Mouse (Mus musculus): ENCODE measurements at regions not wholly inside any gene's neighbourhood (a gene's known extent, or its start where the extent isn't known, plus 50 kb on each side); places are given as distances from the start of the nearest gene placed in this dataset.

DNA sequence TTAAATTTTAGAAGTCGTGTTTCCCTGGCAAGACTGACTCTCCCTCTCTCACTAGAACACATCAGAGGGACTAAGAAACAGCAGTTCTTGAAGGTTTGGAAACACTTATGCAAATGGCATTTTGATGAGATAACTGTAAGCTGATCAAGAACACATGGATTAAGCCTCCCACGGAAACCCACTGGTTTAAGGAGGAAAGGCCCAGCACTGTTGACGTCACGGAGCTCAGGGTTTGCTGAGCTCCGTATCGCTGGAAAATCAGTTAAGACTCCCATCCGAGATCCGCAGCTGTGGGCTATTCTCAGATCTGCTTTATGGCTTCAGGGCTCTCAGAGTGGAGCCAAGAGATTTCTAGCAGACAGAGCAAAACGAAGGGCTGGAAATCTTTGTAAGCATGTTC, 218.6 kb downstream of the Lyplal1 start:
- H3K9ac ChIP-seq (ENCODE audit: low read depth, low read length), result no peak overlapping the region
- H3K9me3 ChIP-seq (ENCODE audit: control insufficient read depth, low read length), result 0 out of 2 replicates have a peak, but pooled peaks cover 3% of the 10 kb centered on the region
- no peak overlapping the region for H3K4me2 ChIP-seq (replicated peaks; ENCODE audit: low read depth, low read length)
- ATAC-seq (ENCODE audit: low FRiP score, low TSS enrichment), result no peak
- no peak overlapping the region for H3K27ac ChIP-seq (ENCODE audit: low read depth, low read length)
- no peaks in the 10 kb centered on the region for H3K36me3 ChIP-seq (ENCODE audit: control insufficient read depth, insufficient read depth, low read length)
- WGBS, result 56% methylated on average over 9 of the region's 9 CpGs
- no peak overlapping the region for H3K4me3 ChIP-seq (ENCODE audit: low read length)
- no peaks in the 10 kb centered on the region for H3K4me1 ChIP-seq (ENCODE audit: control insufficient read depth, insufficient read depth, low read length)
- no peaks in the 10 kb centered on the region for H3K27me3 ChIP-seq (ENCODE audit: control insufficient read depth, insufficient read depth, low read length)

DNA sequence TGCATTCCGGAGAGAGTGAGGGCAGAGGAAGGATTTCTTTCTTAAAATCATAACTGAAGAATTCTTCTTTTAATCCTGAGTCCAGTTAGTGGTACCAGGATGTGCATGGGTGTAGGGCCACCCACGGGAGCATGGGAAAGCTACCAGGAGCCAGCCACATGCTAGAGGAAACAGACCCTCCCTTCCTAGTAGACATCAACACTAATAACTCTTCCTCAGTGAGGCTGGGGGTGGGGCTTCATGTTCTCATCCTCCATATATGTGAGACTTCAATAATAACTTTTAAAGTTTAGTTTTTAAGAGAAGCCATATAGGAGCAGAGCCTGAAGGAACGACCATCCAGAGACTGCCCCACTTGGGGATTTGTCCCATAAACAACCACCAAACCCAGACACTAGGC, 216.8 kb downstream of the Lyplal1 start:
- ATAC-seq (ENCODE audit: low FRiP score, low TSS enrichment), result no peak
- 78% methylated on average over 3 of the region's 3 CpGs for WGBS
- H3K4me1 ChIP-seq (ENCODE audit: control insufficient read depth, insufficient read depth, low read length), result no peaks in the 10 kb centered on the region
- H3K4me3 ChIP-seq (ENCODE audit: low read length), result no peak overlapping the region
- H3K36me3 ChIP-seq (ENCODE audit: control insufficient read depth, insufficient read depth, low read length), result no peaks in the 10 kb centered on the region
- no peak overlapping the region for H3K4me2 ChIP-seq (replicated peaks; ENCODE audit: low read depth, low read length)
- no peak overlapping the region for H3K9ac ChIP-seq (ENCODE audit: low read depth, low read length)
- H3K27ac ChIP-seq (ENCODE audit: low read depth, low read length), result no peak overlapping the region
- no peaks in the 10 kb centered on the region for H3K27me3 ChIP-seq (ENCODE audit: control insufficient read depth, insufficient read depth, low read length)
- 0 out of 2 replicates have a peak, but pooled peaks cover 3% of the 10 kb centered on the region for H3K9me3 ChIP-seq (ENCODE audit: control insufficient read depth, low read length)

DNA sequence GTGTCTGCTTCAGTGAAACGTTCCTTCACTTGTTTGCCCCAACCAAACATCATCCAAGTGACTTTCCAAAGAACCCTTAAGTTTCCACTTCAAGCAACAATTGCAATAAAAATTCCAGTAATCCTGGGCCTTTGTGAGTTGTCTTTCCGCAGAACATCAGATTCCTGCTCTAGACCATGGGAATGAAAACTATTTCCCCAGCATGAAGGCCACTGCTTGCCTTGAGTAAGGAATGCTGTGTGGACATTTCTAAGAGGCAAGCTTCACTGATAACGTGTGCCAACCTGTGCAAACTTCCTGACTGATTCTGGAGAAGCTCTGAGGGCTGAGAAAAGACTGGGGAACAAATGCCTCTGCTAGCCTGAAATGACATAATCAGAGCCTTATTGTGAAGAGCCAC, 214.7 kb downstream of the Lyplal1 start:
- Histone ChIP-seq H3K27me3 (ENCODE audit: control insufficient read depth, insufficient read depth, low read length) (no peaks in the 10 kb centered on the region), H3K9me3 (ENCODE audit: control insufficient read depth, low read length) (0 out of 2 replicates have a peak, but pooled peaks cover 3% of the 10 kb centered on the region), H3K36me3 (ENCODE audit: control insufficient read depth, insufficient read depth, low read length) (no peaks in the 10 kb centered on the region), H3K27ac (ENCODE audit: low read depth, low read length) (no peak overlapping the region), H3K4me2 (replicated peaks; ENCODE audit: low read depth, low read length) (no peak overlapping the region), H3K9ac (ENCODE audit: low read depth, low read length) (no peak overlapping the region), H3K4me3 (ENCODE audit: low read length) (no peak overlapping the region), H3K4me1 (ENCODE audit: control insufficient read depth, insufficient read depth, low read length) (no peaks in the 10 kb centered on the region)
- ATAC-seq (ENCODE audit: low FRiP score, low TSS enrichment), result no peak
- WGBS, result 91% methylated on average over 3 of the region's 3 CpGs

DNA sequence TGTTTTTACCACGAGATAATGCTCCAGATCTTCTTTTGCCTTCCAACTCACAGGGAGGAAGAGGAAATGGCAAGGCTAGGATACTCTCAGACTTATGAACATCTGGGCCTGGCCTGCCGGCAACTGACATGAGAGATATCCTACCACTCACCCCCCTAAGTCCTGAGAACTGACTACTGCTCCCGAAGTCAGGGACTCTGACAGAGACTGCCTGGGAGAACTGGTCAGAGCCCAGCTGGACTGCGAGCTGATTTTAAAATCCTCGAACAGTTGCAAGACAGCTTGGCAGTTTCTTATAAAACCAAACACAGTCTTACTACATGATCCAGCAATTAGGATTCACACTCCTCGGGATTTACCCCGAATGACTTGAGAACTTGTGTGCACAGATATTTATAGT, 211.4 kb downstream of the Lyplal1 start:
- no peaks in the 10 kb centered on the region for H3K36me3 ChIP-seq (ENCODE audit: control insufficient read depth, insufficient read depth, low read length)
- H3K4me1 ChIP-seq (ENCODE audit: control insufficient read depth, insufficient read depth, low read length), result no peaks in the 10 kb centered on the region
- no peak overlapping the region for H3K4me3 ChIP-seq (ENCODE audit: low read length)
- H3K27ac ChIP-seq (ENCODE audit: low read depth, low read length), result no peak overlapping the region
- H3K9me3 ChIP-seq (ENCODE audit: control insufficient read depth, low read length), result 0 out of 2 replicates have a peak, but pooled peaks cover 3% of the 10 kb centered on the region
- H3K4me2 ChIP-seq (replicated peaks; ENCODE audit: low read depth, low read length), result no peak overlapping the region
- H3K27me3 ChIP-seq (ENCODE audit: control insufficient read depth, insufficient read depth, low read length), result no peaks in the 10 kb centered on the region
- no peak for ATAC-seq (ENCODE audit: low FRiP score, low TSS enrichment)
- no peak overlapping the region for H3K9ac ChIP-seq (ENCODE audit: low read depth, low read length)
- 80% methylated on average over 7 of the region's 7 CpGs for WGBS

DNA sequence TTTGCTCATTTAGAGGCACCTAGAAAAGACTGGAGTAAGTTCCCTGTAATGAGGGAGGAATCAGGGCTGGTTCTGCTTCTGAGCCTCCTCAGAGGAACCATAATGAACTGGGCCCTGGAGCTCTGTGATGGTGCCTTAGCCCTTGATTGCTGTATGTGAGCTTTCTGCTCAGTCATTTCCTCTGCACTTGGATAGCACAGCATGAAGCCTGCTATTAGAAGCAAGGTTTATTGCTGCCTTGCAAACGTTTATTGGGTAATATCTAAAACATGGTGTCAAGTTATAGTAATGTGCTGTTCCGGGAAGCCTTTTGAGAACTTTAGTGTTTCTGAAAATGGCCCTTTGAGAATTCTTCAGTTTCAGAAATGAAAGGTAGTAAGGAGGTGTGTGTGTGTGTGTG, 201.5 kb downstream of the Lyplal1 start:
- no peaks in the 10 kb centered on the region for H3K36me3 ChIP-seq (ENCODE audit: control insufficient read depth, insufficient read depth, low read length)
- ATAC-seq (ENCODE audit: low FRiP score, low TSS enrichment), result no peak
- H3K9me3 ChIP-seq (ENCODE audit: control insufficient read depth, low read length), result no peaks in the 10 kb centered on the region
- no peak overlapping the region for H3K4me2 ChIP-seq (replicated peaks; ENCODE audit: low read depth, low read length)
- no peak overlapping the region for H3K4me3 ChIP-seq (ENCODE audit: low read length)
- no peak overlapping the region for H3K27ac ChIP-seq (ENCODE audit: low read depth, low read length)
- 33% methylated on average over 2 of the region's 2 CpGs for WGBS
- no peak overlapping the region for H3K9ac ChIP-seq (ENCODE audit: low read depth, low read length)
- H3K4me1 ChIP-seq (ENCODE audit: control insufficient read depth, insufficient read depth, low read length), result no peaks in the 10 kb centered on the region
- no peaks in the 10 kb centered on the region for H3K27me3 ChIP-seq (ENCODE audit: control insufficient read depth, insufficient read depth, low read length)

DNA sequence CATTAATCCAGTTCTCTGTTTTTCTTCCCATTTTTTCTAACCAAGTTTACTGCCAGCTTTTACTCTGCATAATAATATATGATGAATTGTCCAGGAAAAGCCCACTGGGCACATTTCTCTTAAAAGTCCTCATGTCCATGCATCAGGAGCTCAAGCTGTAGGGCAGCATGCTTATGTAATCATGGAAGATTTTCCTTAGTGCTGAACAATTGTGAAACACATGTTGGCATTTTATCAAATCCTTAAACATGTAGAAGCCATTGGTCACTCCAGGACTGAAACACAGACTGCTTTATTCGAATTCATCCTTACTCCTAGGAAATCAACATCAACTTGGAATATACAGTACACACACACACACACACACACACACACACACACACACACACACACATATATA, 198.4 kb downstream of the Lyplal1 start:
- Histone ChIP-seq H3K4me3 (ENCODE audit: low read length) (no peak overlapping the region), H3K9me3 (ENCODE audit: control insufficient read depth, low read length) (no peaks in the 10 kb centered on the region), H3K27me3 (ENCODE audit: control insufficient read depth, insufficient read depth, low read length) (no peaks in the 10 kb centered on the region), H3K4me2 (replicated peaks; ENCODE audit: low read depth, low read length) (no peak overlapping the region), H3K9ac (ENCODE audit: low read depth, low read length) (no peak overlapping the region), H3K27ac (ENCODE audit: low read depth, low read length) (no peak overlapping the region), H3K4me1 (ENCODE audit: control insufficient read depth, insufficient read depth, low read length) (no peaks in the 10 kb centered on the region), H3K36me3 (ENCODE audit: control insufficient read depth, insufficient read depth, low read length) (no peaks in the 10 kb centered on the region)
- ATAC-seq (ENCODE audit: low FRiP score, low TSS enrichment), result no peak
- 83% methylated on average over 1 of the region's 1 CpGs for WGBS

DNA sequence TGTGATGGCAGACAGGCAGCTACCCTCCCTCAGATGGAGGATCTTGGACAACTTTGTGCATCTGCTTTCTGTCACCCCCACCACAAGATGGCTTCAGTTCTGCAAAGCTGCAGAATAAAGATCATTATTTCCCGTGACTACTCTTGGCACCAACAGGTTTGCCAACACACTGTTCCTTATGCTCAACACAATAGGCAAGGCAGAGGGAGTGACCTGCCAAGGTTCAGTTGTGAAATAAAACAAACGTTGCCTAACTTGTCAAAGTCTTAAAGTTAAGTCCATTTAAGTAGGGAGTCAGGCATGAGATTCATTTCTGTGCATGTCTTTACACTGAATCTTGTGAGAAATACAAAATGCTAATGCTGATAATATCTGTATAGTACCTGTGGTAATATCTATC, 193.4 kb downstream of the Lyplal1 start:
- Histone ChIP-seq H3K36me3 (ENCODE audit: control insufficient read depth, insufficient read depth, low read length) (no peaks in the 10 kb centered on the region), H3K27me3 (ENCODE audit: control insufficient read depth, insufficient read depth, low read length) (no peaks in the 10 kb centered on the region), H3K4me1 (ENCODE audit: control insufficient read depth, insufficient read depth, low read length) (no peaks in the 10 kb centered on the region), H3K9ac (ENCODE audit: low read depth, low read length) (no peak overlapping the region), H3K9me3 (ENCODE audit: control insufficient read depth, low read length) (peaks cover 3% of the 10 kb centered on the region; the same call in 1 of the 2 replicates), H3K27ac (ENCODE audit: low read depth, low read length) (no peak overlapping the region), H3K4me2 (replicated peaks; ENCODE audit: low read depth, low read length) (no peak overlapping the region), H3K4me3 (ENCODE audit: low read length) (no peak overlapping the region)
- ATAC-seq (ENCODE audit: low FRiP score, low TSS enrichment), result no peak
- 86% methylated on average over 2 of the region's 2 CpGs for WGBS

DNA sequence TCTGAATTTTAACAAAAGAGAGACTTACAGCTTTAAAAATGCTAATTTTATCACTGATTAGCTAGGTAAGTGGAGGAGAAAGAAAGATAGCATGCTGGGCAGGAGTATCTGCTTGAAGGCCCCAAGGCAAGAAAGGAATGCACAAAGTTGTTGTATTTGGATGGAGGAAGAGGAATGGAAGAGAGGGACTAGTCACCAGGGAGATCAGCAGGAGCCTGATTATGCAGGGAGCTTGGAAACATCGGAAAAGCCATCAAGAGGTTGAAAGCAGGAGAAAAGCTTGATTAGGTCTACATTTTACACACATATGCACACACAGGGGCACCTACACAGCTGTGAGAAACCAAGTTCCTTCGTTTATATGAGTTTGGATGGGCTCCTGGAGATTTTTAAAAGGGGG, 188.1 kb downstream of the Lyplal1 start:
- no peak for ATAC-seq (ENCODE audit: low FRiP score, low TSS enrichment)
- Histone ChIP-seq H3K36me3 (ENCODE audit: control insufficient read depth, insufficient read depth, low read length) (no peaks in the 10 kb centered on the region), H3K27ac (ENCODE audit: low read depth, low read length) (no peak overlapping the region), H3K9ac (ENCODE audit: low read depth, low read length) (no peak overlapping the region), H3K27me3 (ENCODE audit: control insufficient read depth, insufficient read depth, low read length) (no peaks in the 10 kb centered on the region), H3K9me3 (ENCODE audit: control insufficient read depth, low read length) (peaks cover 3% of the 10 kb centered on the region; the same call in 1 of the 2 replicates), H3K4me1 (ENCODE audit: control insufficient read depth, insufficient read depth, low read length) (no peaks in the 10 kb centered on the region), H3K4me2 (replicated peaks; ENCODE audit: low read depth, low read length) (no peak overlapping the region), H3K4me3 (ENCODE audit: low read length) (no peak overlapping the region)
- WGBS, result 26% methylated on average over 2 of the region's 2 CpGs

DNA sequence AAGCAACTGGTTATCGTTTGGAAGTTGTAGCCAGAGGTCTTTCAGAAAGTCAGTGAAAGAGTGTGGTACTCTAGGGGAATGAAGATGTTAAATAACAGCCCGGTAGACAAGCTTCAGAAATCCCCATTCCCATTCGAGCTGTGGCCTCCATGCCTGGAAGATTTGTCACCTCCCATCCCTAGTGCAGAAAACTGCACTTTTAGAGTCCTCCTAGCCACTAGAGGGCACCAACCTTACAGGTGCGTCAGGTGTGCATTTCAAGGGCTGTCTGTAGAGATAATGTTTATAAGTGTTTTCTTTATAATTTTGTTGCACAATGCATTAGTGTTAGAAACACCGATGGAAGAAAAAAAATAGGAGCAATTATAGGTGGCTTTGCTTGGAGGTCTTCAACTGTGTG, 187.3 kb downstream of the Lyplal1 start:
- H3K4me2 ChIP-seq (replicated peaks; ENCODE audit: low read depth, low read length), result no peak overlapping the region
- no peak overlapping the region for H3K27ac ChIP-seq (ENCODE audit: low read depth, low read length)
- no peak for ATAC-seq (ENCODE audit: low FRiP score, low TSS enrichment)
- 84% methylated on average over 5 of the region's 5 CpGs for WGBS
- H3K4me1 ChIP-seq (ENCODE audit: control insufficient read depth, insufficient read depth, low read length), result no peaks in the 10 kb centered on the region
- H3K9me3 ChIP-seq (ENCODE audit: control insufficient read depth, low read length), result peaks cover 3% of the 10 kb centered on the region; the same call in 1 of the 2 replicates
- H3K4me3 ChIP-seq (ENCODE audit: low read length), result no peak overlapping the region
- no peak overlapping the region for H3K9ac ChIP-seq (ENCODE audit: low read depth, low read length)
- no peaks in the 10 kb centered on the region for H3K36me3 ChIP-seq (ENCODE audit: control insufficient read depth, insufficient read depth, low read length)
- no peaks in the 10 kb centered on the region for H3K27me3 ChIP-seq (ENCODE audit: control insufficient read depth, insufficient read depth, low read length)

DNA sequence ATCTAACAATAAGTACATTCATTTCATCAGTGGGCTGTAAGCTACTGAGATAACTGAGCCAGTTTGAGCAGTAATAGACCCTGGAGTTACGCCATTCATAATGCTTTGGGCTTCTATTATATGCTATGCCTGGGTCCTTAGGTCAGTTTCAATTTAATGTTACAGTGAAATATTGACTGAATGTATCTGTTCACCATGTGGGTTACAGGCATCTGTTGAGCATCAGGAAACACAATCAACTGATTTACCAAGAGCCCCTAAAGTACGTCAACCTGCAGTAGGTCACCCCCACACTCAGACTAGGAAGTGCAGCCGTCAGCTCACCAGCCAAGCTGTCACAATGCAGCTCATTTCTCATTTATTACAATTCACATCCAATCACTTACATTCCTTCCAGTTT, 183.5 kb downstream of the Lyplal1 start:
- H3K27ac ChIP-seq (ENCODE audit: low read depth, low read length), result no peak overlapping the region
- WGBS, result 82% methylated on average over 3 of the region's 3 CpGs
- no peak overlapping the region for H3K9ac ChIP-seq (ENCODE audit: low read depth, low read length)
- no peaks in the 10 kb centered on the region for H3K4me1 ChIP-seq (ENCODE audit: control insufficient read depth, insufficient read depth, low read length)
- no peaks in the 10 kb centered on the region for H3K27me3 ChIP-seq (ENCODE audit: control insufficient read depth, insufficient read depth, low read length)
- no peak for ATAC-seq (ENCODE audit: low FRiP score, low TSS enrichment)
- no peaks in the 10 kb centered on the region for H3K9me3 ChIP-seq (ENCODE audit: control insufficient read depth, low read length)
- H3K4me3 ChIP-seq (ENCODE audit: low read length), result no peak overlapping the region
- no peak overlapping the region for H3K4me2 ChIP-seq (replicated peaks; ENCODE audit: low read depth, low read length)
- no peaks in the 10 kb centered on the region for H3K36me3 ChIP-seq (ENCODE audit: control insufficient read depth, insufficient read depth, low read length)

Measured in kidney, embryonic 14.5 days (tissue).